Mouse (Mus musculus) stomach, postnatal 0 days (tissue): Measurements from ENCODE around the gene Csnk1e. TPM values are rescaled to one million over a fixed set of nuclear protein-coding genes. Genes with fewer than 3 reads are reported as not detected.

ENCODE experiments used
- ATAC-seq: fragments of 200-750 bp; cut with Nextera tagmentation; 2 replicates; pipeline ENCODE4 v1.8.0; 2017; ENCODE audit not compliant: low FRiP score, low TSS enrichment
- DNase-seq: peaks from one replicate; pipeline ENCODE4 v3.0.0-alpha.2; 2016; ENCODE audit warnings: low spot score
- H3K27ac ChIP-seq: fragments of 300-500 bp; sonication (generic); replicated peaks from 2 replicates; pipeline ENCODE4 v1.5.1; 2014; ENCODE audit warnings: mild to moderate bottlenecking, control low read depth
- H3K27me3 ChIP-seq: fragments of 300-500 bp; sonication (generic); 2 replicates; pipeline ENCODE4 v1.6.1; 2014; ENCODE audit warnings: low read length; ENCODE audit not compliant: control insufficient read depth, insufficient read depth
- H3K36me3 ChIP-seq: fragments of 300-500 bp; sonication (generic); 2 replicates; pipeline ENCODE4 v1.6.1; 2014; ENCODE audit warnings: low read length, mixed read lengths; ENCODE audit not compliant: control insufficient read depth, insufficient read depth
- H3K4me1 ChIP-seq: fragments of 300-500 bp; sonication (generic); replicated peaks from 2 replicates; pipeline ENCODE4 v1.6.1; 2014; ENCODE audit warnings: antibody characterized with exemption; ENCODE audit not compliant: control insufficient read depth, insufficient read depth
- H3K4me2 ChIP-seq: fragments of 300-500 bp; sonication (generic); replicated peaks from 2 replicates; pipeline ENCODE4 v1.6.1; 2014; ENCODE audit warnings: low read depth, mild to moderate bottlenecking, control low read depth, moderate library complexity
- H3K4me3 ChIP-seq: fragments of 300-500 bp; sonication (generic); 2 replicates; pipeline ENCODE4 v1.5.1; 2014; ENCODE audit warnings: low read depth, low read length, control low read depth
- H3K9ac ChIP-seq: fragments of 300-500 bp; sonication (generic); 2 replicates; pipeline ENCODE4 v1.6.1; 2014; ENCODE audit warnings: mild to moderate bottlenecking, low read length, control low read depth, mixed read lengths
- H3K9me3 ChIP-seq: fragments of 300-500 bp; sonication (generic); 2 replicates; pipeline ENCODE4 v1.6.1; 2016; ENCODE audit warnings: low read length; ENCODE audit not compliant: control insufficient read depth
- CTCF ChIP-seq: IDR thresholded peaks from 2 replicates; pipeline ENCODE4 v1.5.1; 2016; ENCODE audit warnings: antibody characterized with exemption, low read depth, mild to moderate bottlenecking, moderate library complexity
- EP300 ChIP-seq: optimal IDR thresholded peaks from 2 replicates; pipeline ENCODE3; 2016; ENCODE audit warnings: antibody characterized with exemption
- WGBS: fragments of 180-500 bp; shearing (Covaris S2); extraction: QIAGEN DNeasy Blood & Tissue Kit; methylation state at CpG from one replicate; pipeline ENCODE4 v1.1.7; 2014; 5-methylcytosine and 5-hydroxymethylcytosine counted together
- polyA plus RNA-seq: library from polyadenylated mRNA; unstranded; fragments of >200 nt; fragmentation: Nextera tagmentation; extraction: Ambion mirVana; gene quantifications from 2 replicates; pipeline ENCODE4 v1.2.1, GENCODE M21; 2015

Gene Csnk1e
- polyA plus RNA-seq, 1 experiment from 2014 or later = 44.8 TPM

DNA sequence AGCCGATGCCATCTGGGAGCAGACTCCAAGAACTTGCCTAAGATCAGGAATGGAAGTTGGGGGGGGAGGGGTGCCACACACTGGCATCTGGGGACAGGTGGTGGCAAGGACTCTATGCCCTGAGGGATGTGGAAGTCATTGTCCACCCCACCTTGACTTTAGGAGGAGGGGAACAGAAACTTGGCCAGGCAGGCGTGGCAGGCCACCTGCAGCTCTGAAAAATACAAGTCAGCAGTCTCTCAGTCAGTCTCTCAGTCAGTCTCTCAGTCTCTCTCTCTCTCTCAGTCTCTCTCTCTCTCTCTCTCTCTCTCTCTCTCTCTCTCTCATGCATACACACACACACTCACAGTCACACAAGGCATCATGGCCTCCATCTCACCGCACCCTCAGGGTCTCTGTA lies 37.1 kb downstream of the Csnk1e start:
- peaks cover 18% of the 10 kb centered on the region for H3K36me3 ChIP-seq
- ATAC-seq = no peak
- no peak overlapping the region for H3K9ac ChIP-seq
- TF ChIP-seq CTCF (no peak), EP300 (no peak)
- no peaks in the 10 kb centered on the region for H3K9me3 ChIP-seq
- WGBS = 82% methylated on average over 3 of the region's 3 CpGs
- no peak overlapping the region for H3K27ac ChIP-seq
- H3K4me3 ChIP-seq = no peak overlapping the region
- H3K4me1 ChIP-seq = no peaks in the 10 kb centered on the region
- H3K4me2 ChIP-seq = no peak overlapping the region
- H3K27me3 ChIP-seq = no peaks in the 10 kb centered on the region
- no peak for DNase-seq

DNA sequence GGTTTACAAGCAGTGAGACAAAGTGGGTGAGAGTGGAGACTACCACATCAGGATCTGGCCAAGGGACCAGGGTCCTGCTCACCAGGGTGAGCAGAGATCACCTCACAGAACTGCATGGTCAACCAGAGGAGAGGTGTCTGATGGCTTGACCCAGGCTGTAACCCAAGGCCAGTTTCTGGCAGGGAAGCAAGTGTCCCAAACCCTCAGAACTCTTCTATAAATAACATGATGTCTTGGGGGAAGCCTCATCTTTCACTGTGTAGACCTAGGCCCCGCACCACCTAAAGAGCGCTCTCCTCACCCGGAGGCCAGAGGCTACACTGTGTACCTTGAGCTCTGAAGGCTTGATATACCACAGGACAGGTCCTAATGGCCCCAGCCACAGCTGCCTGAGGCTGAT lies 38.0 kb downstream of the Csnk1e start:
- no peak for DNase-seq
- no peak overlapping the region for H3K9ac ChIP-seq
- peaks cover 10% of the 10 kb centered on the region for H3K36me3 ChIP-seq
- ATAC-seq = no peak
- H3K9me3 ChIP-seq = no peaks in the 10 kb centered on the region
- no peak overlapping the region for H3K4me3 ChIP-seq
- no peaks in the 10 kb centered on the region for H3K4me1 ChIP-seq
- H3K27me3 ChIP-seq = no peaks in the 10 kb centered on the region
- no peak overlapping the region for H3K4me2 ChIP-seq
- 94% methylated on average over 3 of the region's 3 CpGs for WGBS
- no peak overlapping the region for H3K27ac ChIP-seq
- TF ChIP-seq EP300 = no peak
- no peak for TF ChIP-seq CTCF

DNA sequence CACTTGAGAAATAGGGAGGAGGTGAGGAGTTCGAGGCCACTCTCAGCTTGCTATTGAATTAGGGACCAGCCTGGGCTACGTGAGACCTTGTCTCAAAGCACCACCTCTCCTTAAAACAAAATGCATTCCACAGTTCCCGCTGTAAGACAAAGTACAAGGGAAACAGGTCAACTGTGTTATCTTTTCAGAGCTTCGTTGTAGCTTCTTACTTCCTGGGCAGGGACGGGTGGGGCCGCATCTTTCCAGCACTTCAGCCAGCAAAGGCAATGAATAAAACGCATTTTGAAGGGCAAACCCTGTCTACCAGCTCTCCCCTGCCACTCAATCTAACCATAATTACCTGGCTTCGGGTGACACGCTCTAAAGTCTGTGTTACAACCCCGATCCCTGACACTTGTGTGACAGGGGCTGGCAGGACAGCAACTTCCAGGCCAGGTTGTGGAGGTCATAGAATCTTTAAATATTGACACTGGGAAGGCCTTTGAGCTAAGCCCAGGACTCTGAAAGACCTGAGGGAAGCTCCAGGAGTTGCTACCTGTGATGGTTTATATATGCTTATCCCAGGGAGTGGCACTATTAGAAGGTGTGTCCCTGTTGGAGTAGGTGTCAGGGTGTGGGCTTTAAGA lies 38.8 kb downstream of the Csnk1e start:
- ATAC-seq = no peak
- Histone ChIP-seq H3K4me1 (no peaks in the 10 kb centered on the region), H3K9me3 (no peaks in the 10 kb centered on the region), H3K36me3 (peaks cover 7% of the 10 kb centered on the region; the same call in 1 of the 2 replicates), H3K27me3 (no peaks in the 10 kb centered on the region), H3K27ac (no peak overlapping the region), H3K4me3 (no peak overlapping the region), H3K9ac (no peak overlapping the region), H3K4me2 (no peak overlapping the region)
- no peak for TF ChIP-seq CTCF
- TF ChIP-seq EP300 = no peak
- no peak for DNase-seq
- 78% methylated on average over 10 of the region's 10 CpGs for WGBS

DNA sequence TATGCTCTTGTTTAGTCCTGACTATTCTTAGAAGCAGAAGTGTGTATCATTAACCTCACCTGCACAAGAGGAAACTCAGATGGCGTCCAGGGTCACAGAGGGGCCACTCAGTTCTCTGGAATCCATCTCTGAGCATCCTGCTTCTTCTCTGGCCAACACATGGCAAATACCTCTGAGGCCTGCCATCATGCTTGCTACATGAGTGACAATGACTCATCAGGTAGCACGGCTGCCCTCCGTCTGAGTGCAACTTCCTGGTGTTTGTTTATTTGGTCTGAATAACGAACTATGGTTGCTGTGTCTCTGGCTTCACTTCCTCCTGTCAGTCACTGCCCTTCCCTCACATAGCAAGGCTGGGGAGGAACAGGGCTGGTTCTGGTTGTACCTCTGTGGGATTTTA lies 40.9 kb downstream of the Csnk1e start:
- no peak overlapping the region for H3K27ac ChIP-seq
- peak; percentile 79 for ATAC-seq

DNA sequence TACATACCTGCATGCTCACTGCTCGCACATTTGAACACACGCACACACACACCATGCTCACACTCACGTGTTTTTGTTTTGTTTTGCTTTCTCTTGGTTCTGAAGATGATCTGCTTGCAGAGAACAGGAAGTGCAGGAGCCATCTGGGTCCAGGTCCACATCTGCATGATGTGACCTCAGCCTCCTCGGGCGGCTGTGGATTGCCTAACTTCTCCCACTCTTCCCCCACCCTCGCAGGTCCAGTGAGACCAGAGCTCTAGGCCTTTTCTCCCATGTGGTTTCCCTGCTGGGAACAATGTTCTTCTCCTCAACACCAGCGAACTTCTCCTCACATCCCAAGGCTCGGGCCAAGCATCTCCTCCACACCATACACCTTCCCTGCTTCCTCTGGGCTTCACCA lies 41.6 kb downstream of the Csnk1e start:
- 75% methylated on average over 8 of the region's 8 CpGs for WGBS
- Histone ChIP-seq H3K4me3 (no peak overlapping the region), H3K4me1 (no peaks in the 10 kb centered on the region), H3K36me3 (peaks cover 2% of the 10 kb centered on the region; the same call in 1 of the 2 replicates), H3K27me3 (no peaks in the 10 kb centered on the region), H3K9ac (no peak overlapping the region), H3K9me3 (no peaks in the 10 kb centered on the region), H3K27ac (peak overlapping the region; percentile 36; the same call in 1 of the 2 replicates), H3K4me2 (no peak overlapping the region)
- no peak for TF ChIP-seq EP300
- ATAC-seq (no peak), DNase-seq (no peak)

More for the DNA sequence above, 40.9 kb downstream of the Csnk1e start:
- no peak overlapping the region for H3K4me3 ChIP-seq
- no peaks in the 10 kb centered on the region for H3K4me1 ChIP-seq
- H3K36me3 ChIP-seq = peaks cover 2% of the 10 kb centered on the region; the same call in 1 of the 2 replicates
- DNase-seq = peak; percentile 31
- no peaks in the 10 kb centered on the region for H3K9me3 ChIP-seq
- H3K9ac ChIP-seq = no peak overlapping the region
- no peak overlapping the region for H3K4me2 ChIP-seq
- TF ChIP-seq CTCF = no peak
- TF ChIP-seq EP300 = no peak
- WGBS = 20% methylated on average over 4 of the region's 4 CpGs
- H3K27me3 ChIP-seq = no peaks in the 10 kb centered on the region

DNA sequence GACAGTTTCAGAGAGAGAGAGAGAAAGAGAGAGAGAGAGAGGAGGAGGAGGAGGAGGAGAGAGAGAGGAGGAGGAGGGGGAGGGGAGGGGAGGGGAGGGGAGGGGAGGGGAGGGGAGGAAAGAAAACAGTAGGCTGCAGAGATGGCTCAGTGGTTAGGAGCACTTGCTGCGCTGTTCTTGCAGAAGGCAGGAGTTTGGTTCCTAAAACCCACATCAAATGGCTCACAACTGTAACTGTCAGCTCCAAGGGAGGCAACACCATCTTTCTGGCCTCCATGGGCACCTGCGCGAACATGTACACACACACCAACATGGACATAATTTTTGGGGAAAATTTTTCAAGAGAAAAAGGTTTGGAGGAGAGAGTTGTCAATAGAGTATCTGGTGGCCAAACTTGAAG lies 42.2 kb downstream of the Csnk1e start:
- Histone ChIP-seq H3K9ac (no peak overlapping the region), H3K4me1 (no peaks in the 10 kb centered on the region), H3K4me2 (no peak overlapping the region), H3K9me3 (no peaks in the 10 kb centered on the region), H3K4me3 (no peak overlapping the region), H3K27ac (no peak overlapping the region), H3K36me3 (no peaks in the 10 kb centered on the region; the same call in 1 of the 2 replicates), H3K27me3 (no peaks in the 10 kb centered on the region)
- DNase-seq (no peak), ATAC-seq (no peak)
- 95% methylated on average over 3 of the region's 3 CpGs for WGBS
- TF ChIP-seq CTCF = no peak
- TF ChIP-seq EP300 = no peak
